ENCODE assay signal across 8 mouse cellular contexts in genomic region chr13:55963005-55963620, GRCm38 (mm10).
A peak's percentile ranks its signal among the peaks of the same experiment; 100 is the strongest.
DNase-seq lines count a peak whose midpoint lies in the region; ATAC-seq and TF ChIP-seq lines count a peak whose summit lies in the region.

No protein-coding gene starts in this region.

- peak overlapping the region; percentile 27; the same call in 1 of the 2 replicates for H3K4me3 ChIP-seq in embryonic facial prominence, embryonic 11.5 days (ENCODE audit: low read depth, low read length)
- peak overlapping the region; percentile 32 for H3K4me3 ChIP-seq in heart, embryonic 13.5 days
- H3K4me3 ChIP-seq in kidney, postnatal 0 days (replicated peaks; ENCODE audit: low read depth, low read length), result no peak overlapping the region
- H3K4me3 ChIP-seq in liver, embryonic 13.5 days (replicated peaks), result no peak overlapping the region
- H3K4me3 ChIP-seq in neural tube, embryonic 14.5 days (ENCODE audit: low read depth, low read length), result peak overlapping the region; percentile 15; the same call in 1 of the 2 replicates

- peak; percentile 90 for TF ChIP-seq CTCF in kidney, postnatal 0 days (IDR thresholded peaks at IDR 0.05; ENCODE audit: low read depth)

- DNase-seq in 3134 (ENCODE audit: extremely low read depth, insufficient read length, low spot score), result peak; percentile 37
- DNase-seq in adrenal gland, adult (ENCODE audit: inconsistent age in 2 of 2, low spot score in 1 of 2), result peak; percentile 62 to 86
- DNase-seq in embryonic facial prominence, embryonic 11.5 days (ENCODE audit: low spot score), result peak; percentile 92
- peak; percentile 91 for DNase-seq in kidney, postnatal 0 days (ENCODE audit: low spot score)
- peak; percentile 4 for DNase-seq in liver, embryonic 13.5 days
- peak; percentile 62 for DNase-seq in thymus, postnatal 14 days

- no peaks in the 10 kb centered on the region; the same call in 1 of the 2 replicates for H3K27me3 ChIP-seq in embryonic facial prominence, embryonic 11.5 days (ENCODE audit: control insufficient read depth, insufficient read depth, low read length)
- H3K27me3 ChIP-seq in heart, embryonic 13.5 days (replicated peaks), result peaks cover 72% of the 10 kb centered on the region
- peaks cover 17% of the 10 kb centered on the region for H3K27me3 ChIP-seq in kidney, postnatal 0 days (ENCODE audit: insufficient read depth, low read length)
- peaks cover 50% of the 10 kb centered on the region for H3K27me3 ChIP-seq in liver, embryonic 13.5 days
- peaks cover 13% of the 10 kb centered on the region for H3K27me3 ChIP-seq in neural tube, embryonic 14.5 days (ENCODE audit: control insufficient read depth, insufficient read depth, low read length)

- H3K27ac ChIP-seq in embryonic facial prominence, embryonic 11.5 days (replicated peaks; ENCODE audit: low read depth, low read length), result peak overlapping the region; percentile 47; the same call in 1 of the 2 replicates
- H3K27ac ChIP-seq in heart, embryonic 13.5 days (replicated peaks), result no peak overlapping the region
- no peak overlapping the region for H3K27ac ChIP-seq in kidney, postnatal 0 days
- no peak overlapping the region for H3K27ac ChIP-seq in liver, embryonic 13.5 days
- no peak overlapping the region for H3K27ac ChIP-seq in neural tube, embryonic 14.5 days (ENCODE audit: low read depth, low read length)

- H3K9me3 ChIP-seq in embryonic facial prominence, embryonic 11.5 days (replicated peaks; ENCODE audit: control insufficient read depth, low read length), result no peaks in the 10 kb centered on the region
- H3K9me3 ChIP-seq in heart, embryonic 13.5 days, result no peaks in the 10 kb centered on the region
- H3K9me3 ChIP-seq in kidney, postnatal 0 days (replicated peaks; ENCODE audit: low read length), result no peaks in the 10 kb centered on the region
- H3K9me3 ChIP-seq in liver, embryonic 13.5 days (replicated peaks), result no peaks in the 10 kb centered on the region
- no peaks in the 10 kb centered on the region for H3K9me3 ChIP-seq in neural tube, embryonic 14.5 days (ENCODE audit: control insufficient read depth, low read length)

- H3K4me1 ChIP-seq in embryonic facial prominence, embryonic 11.5 days (ENCODE audit: control insufficient read depth, insufficient read depth, low read length), result no peaks in the 10 kb centered on the region
- H3K4me1 ChIP-seq in heart, embryonic 13.5 days, result peaks cover 19% of the 10 kb centered on the region
- H3K4me1 ChIP-seq in kidney, postnatal 0 days (replicated peaks; ENCODE audit: insufficient read depth, low read length), result peaks cover 8% of the 10 kb centered on the region; the same call in 1 of the 2 replicates
- H3K4me1 ChIP-seq in liver, embryonic 13.5 days (replicated peaks), result no peaks in the 10 kb centered on the region
- H3K4me1 ChIP-seq in neural tube, embryonic 14.5 days (ENCODE audit: control insufficient read depth, insufficient read depth, low read length), result peaks cover 3% of the 10 kb centered on the region; the same call in 1 of the 2 replicates

- peak overlapping the region; percentile 57 for H3K9ac ChIP-seq in embryonic facial prominence, embryonic 11.5 days (replicated peaks; ENCODE audit: low read length)
- H3K9ac ChIP-seq in heart, embryonic 13.5 days, result peak overlapping the region; percentile 59
- H3K9ac ChIP-seq in kidney, postnatal 0 days (ENCODE audit: low read depth, low read length), result no peak overlapping the region
- no peak overlapping the region for H3K9ac ChIP-seq in liver, embryonic 13.5 days
- no peak overlapping the region for H3K9ac ChIP-seq in neural tube, embryonic 14.5 days (replicated peaks; ENCODE audit: low read depth, low read length)

- H3K4me2 ChIP-seq in embryonic facial prominence, embryonic 11.5 days (ENCODE audit: low read depth, low read length), result peak overlapping the region; percentile 75
- peak overlapping the region; percentile 66 for H3K4me2 ChIP-seq in heart, embryonic 13.5 days
- H3K4me2 ChIP-seq in kidney, postnatal 0 days (ENCODE audit: low read length), result peak overlapping the region; percentile 44
- H3K4me2 ChIP-seq in liver, embryonic 13.5 days, result no peak overlapping the region
- H3K4me2 ChIP-seq in neural tube, embryonic 14.5 days (ENCODE audit: low read depth, low read length), result peak overlapping the region; percentile 43

- H3K36me3 ChIP-seq in embryonic facial prominence, embryonic 11.5 days (replicated peaks; ENCODE audit: control insufficient read depth, insufficient read depth, low read depth, low read length), result no peaks in the 10 kb centered on the region
- no peaks in the 10 kb centered on the region for H3K36me3 ChIP-seq in heart, embryonic 13.5 days
- no peaks in the 10 kb centered on the region for H3K36me3 ChIP-seq in kidney, postnatal 0 days (ENCODE audit: insufficient read depth, low read length)
- H3K36me3 ChIP-seq in liver, embryonic 13.5 days, result no peaks in the 10 kb centered on the region
- no peaks in the 10 kb centered on the region for H3K36me3 ChIP-seq in neural tube, embryonic 14.5 days (ENCODE audit: control insufficient read depth, insufficient read depth, low read length)

- WGBS in embryonic facial prominence, embryonic 11.5 days, result 6% methylated on average over 22 of the region's 22 CpGs
- WGBS in heart, embryonic 13.5 days, result 11% methylated on average over 22 of the region's 22 CpGs
- WGBS in kidney, postnatal 0 days, result 3% methylated on average over 22 of the region's 22 CpGs
- 12% methylated on average over 22 of the region's 22 CpGs for WGBS in liver, embryonic 13.5 days (ENCODE audit: insufficient replicate concordance)
- WGBS in neural tube, embryonic 14.5 days, result 3% methylated on average over 22 of the region's 22 CpGs

- peak; percentile 84 for ATAC-seq in embryonic facial prominence, embryonic 11.5 days (replicated peaks; ENCODE audit: insufficient number of reproducible peaks, low FRiP score, low TSS enrichment, low read depth)
- ATAC-seq in heart, embryonic 13.5 days (ENCODE audit: extremely low read depth, insufficient number of reproducible peaks, low FRiP score, low TSS enrichment), result no peak
- ATAC-seq in kidney, postnatal 0 days (replicated peaks; ENCODE audit: low FRiP score, low read depth), result peak; percentile 73
- ATAC-seq in liver, embryonic 13.5 days (ENCODE audit: low read depth), result no peak
- ATAC-seq in neural tube, embryonic 14.5 days (ENCODE audit: low read depth), result peak; percentile 87

Comparison
In these comparisons a context has a peak if more than half of its experiments do, and no peak if none do; other contexts are left out.
1. DNase-seq: peak in every context shown above with its lines; median percentile 92 in embryonic facial prominence, embryonic 11.5 days; 91 in kidney, postnatal 0 days; 74 in adrenal gland, adult; 62 in thymus, postnatal 14 days; 37 in 3134; 4 in liver, embryonic 13.5 days.
2. ATAC-seq: peak in embryonic facial prominence, embryonic 11.5 days (single experiment), kidney, postnatal 0 days (single experiment) and neural tube, embryonic 14.5 days (single experiment); none in heart, embryonic 13.5 days (single experiment) and liver, embryonic 13.5 days (single experiment).
3. H3K4me3 ChIP-seq: peak in embryonic facial prominence, embryonic 11.5 days (single experiment), heart, embryonic 13.5 days (single experiment) and neural tube, embryonic 14.5 days (single experiment); none in kidney, postnatal 0 days (single experiment) and liver, embryonic 13.5 days (single experiment).
4. H3K9ac ChIP-seq: peak in embryonic facial prominence, embryonic 11.5 days (single experiment) and heart, embryonic 13.5 days (single experiment); none in kidney, postnatal 0 days (single experiment), liver, embryonic 13.5 days (single experiment) and neural tube, embryonic 14.5 days (single experiment).